10 mouse cellular contexts compared by ENCODE assay signal in genomic region chr3:9200156-9200555, GRCm38 (mm10).
DNase-seq lines count a peak whose midpoint lies in the region; ATAC-seq and TF ChIP-seq lines count a peak whose summit lies in the region.
"Had no signal": no experiment of that assay in that cellular context is flagged by ENCODE, and none has a peak within 500 bp of the region (broad histone marks: within the 10 kb centered on the region; RNA-seq: fewer than 3 reads in every experiment).

No protein-coding gene starts in this region.

- 68% methylated on average over 5 of the region's 5 CpGs for WGBS in kidney, postnatal 0 days
- 56% methylated on average over 5 of the region's 5 CpGs for WGBS in lung, postnatal 0 days
- 85% methylated on average over 5 of the region's 5 CpGs for WGBS in kidney, adult 2 months

- no peak for TF ChIP-seq CTCF in kidney, postnatal 0 days (IDR thresholded peaks at IDR 0.05; ENCODE audit: low read depth)
- TF ChIP-seq CTCF in brain, embryonic 14.5 days (IDR thresholded peaks at IDR 0.05; ENCODE audit: borderline replicate concordance, extremely low read depth, insufficient read depth, insufficient read length), result no peak
- no peak for TF ChIP-seq CTCF in lung, postnatal 0 days (IDR thresholded peaks at IDR 0.05)
- no peak for TF ChIP-seq CTCF in kidney, adult 2 months (conservative IDR thresholded peaks at IDR 0.05; ENCODE audit: insufficient read depth, insufficient read length, low read depth, low read length)

- ATAC-seq in kidney, postnatal 0 days (replicated peaks; ENCODE audit: low FRiP score, low read depth), result no peak
- peak; percentile 95 for ATAC-seq in lung, postnatal 0 days

- no peak overlapping the region for H3K9ac ChIP-seq in kidney, postnatal 0 days (ENCODE audit: low read depth, low read length)
- no peak overlapping the region for H3K9ac ChIP-seq in lung, postnatal 0 days (replicated peaks; ENCODE audit: low read depth)
- H3K9ac ChIP-seq: embryonic facial prominence, embryonic 13.5 days; liver, embryonic 14.5 days had no signal

- H3K27ac ChIP-seq in kidney, postnatal 0 days, result no peak overlapping the region
- H3K27ac ChIP-seq in lung, postnatal 0 days (ENCODE audit: low read length), result 0 out of 2 replicates have a peak overlapping the region, but pooled peaks have one; percentile 20
- H3K27ac ChIP-seq in kidney, adult 2 months (ENCODE audit: insufficient read depth, low read depth, low read length), result no peak overlapping the region
- H3K27ac ChIP-seq: embryonic facial prominence, embryonic 13.5 days; liver, embryonic 14.5 days had no signal

- TF ChIP-seq EP300 in lung, postnatal 0 days (IDR thresholded peaks at IDR 0.05), result peak; percentile 54; the same call in 1 of the 2 replicates

- no peak overlapping the region for H3K4me2 ChIP-seq in kidney, postnatal 0 days (ENCODE audit: low read length)
- no peak overlapping the region for H3K4me2 ChIP-seq in lung, postnatal 0 days (replicated peaks; ENCODE audit: low read depth, low read length)
- H3K4me2 ChIP-seq: embryonic facial prominence, embryonic 13.5 days had no signal

- no peak for TF ChIP-seq POLR2A in brain, embryonic 14.5 days (IDR thresholded peaks at IDR 0.05; ENCODE audit: borderline replicate concordance, extremely low read depth, insufficient read depth, insufficient read length, poor library complexity, severe bottlenecking)
- no peak for TF ChIP-seq POLR2A in kidney, adult 2 months (IDR thresholded peaks at IDR 0.05; ENCODE audit: low read depth, low read length)

- DNase-seq in kidney, postnatal 0 days (ENCODE audit: low spot score), result peak; percentile 8
- DNase-seq in kidney, adult 18-20 months, result no peak
- DNase-seq in brain, embryonic 14.5 days (ENCODE audit: low read depth), result peak; percentile 90
- DNase-seq in heart, postnatal 14 days, result peak; percentile 42 to 56
- peak; percentile 92 for DNase-seq in lung, postnatal 0 days (ENCODE audit: low spot score)
- DNase-seq in gastrocnemius, postnatal 25 days, result no peak
- DNase-seq in thymus, postnatal 25 days, result no peak
- no peak for DNase-seq in kidney, adult 2 months

- no peaks in the 10 kb centered on the region for H3K9me3 ChIP-seq in kidney, postnatal 0 days (replicated peaks; ENCODE audit: low read length)
- no peaks in the 10 kb centered on the region for H3K9me3 ChIP-seq in lung, postnatal 0 days (ENCODE audit: low read length)
- H3K9me3 ChIP-seq: embryonic facial prominence, embryonic 13.5 days had no signal

- no peak overlapping the region for H3K4me3 ChIP-seq in kidney, postnatal 0 days (replicated peaks; ENCODE audit: low read depth, low read length)
- H3K4me3 ChIP-seq in lung, postnatal 0 days (ENCODE audit: low read depth, low read length), result no peak overlapping the region
- H3K4me3 ChIP-seq in kidney, adult 2 months (ENCODE audit: insufficient read depth, low read depth, low read length), result no peak overlapping the region
- H3K4me3 ChIP-seq: embryonic facial prominence, embryonic 13.5 days had no signal

- intact Hi-C loops in heart, postnatal 14 days (cut with DNase I), result no loop called here

- H3K27me3 ChIP-seq in kidney, postnatal 0 days (ENCODE audit: insufficient read depth, low read length), result no peaks in the 10 kb centered on the region
- H3K27me3 ChIP-seq in lung, postnatal 0 days (replicated peaks; ENCODE audit: insufficient read depth, low read length), result no peaks in the 10 kb centered on the region
- H3K27me3 ChIP-seq in kidney, adult 2 months (replicated peaks; ENCODE audit: control insufficient read depth, insufficient read depth, low read length), result no peaks in the 10 kb centered on the region
- H3K27me3 ChIP-seq: embryonic facial prominence, embryonic 13.5 days had no signal

- no peaks in the 10 kb centered on the region for H3K36me3 ChIP-seq in kidney, postnatal 0 days (ENCODE audit: insufficient read depth, low read length)
- no peaks in the 10 kb centered on the region for H3K36me3 ChIP-seq in lung, postnatal 0 days (ENCODE audit: insufficient read depth, low read length)
- no peaks in the 10 kb centered on the region for H3K36me3 ChIP-seq in kidney, adult 2 months (ENCODE audit: control insufficient read depth, insufficient read depth, low read length)
- H3K36me3 ChIP-seq: embryonic facial prominence, embryonic 13.5 days had no signal

- no peaks in the 10 kb centered on the region for H3K4me1 ChIP-seq in kidney, postnatal 0 days (replicated peaks; ENCODE audit: insufficient read depth, low read length)
- no peaks in the 10 kb centered on the region for H3K4me1 ChIP-seq in lung, postnatal 0 days (ENCODE audit: insufficient read depth, low read depth, low read length)
- H3K4me1 ChIP-seq in kidney, adult 2 months (ENCODE audit: control insufficient read depth, insufficient read depth, low read length), result no peaks in the 10 kb centered on the region
- H3K4me1 ChIP-seq: embryonic facial prominence, embryonic 13.5 days had no signal

Comparison
In these comparisons a context has a peak if more than half of its experiments do, and no peak if none do; other contexts are left out.
1. DNase-seq: peak in kidney, postnatal 0 days (single experiment), brain, embryonic 14.5 days (single experiment), heart, postnatal 14 days (2 of 2) and lung, postnatal 0 days (single experiment); none in kidney, adult 18-20 months (single experiment), gastrocnemius, postnatal 25 days (single experiment), thymus, postnatal 25 days (single experiment) and kidney, adult 2 months (single experiment).